Mouse (Mus musculus) intestine, postnatal 0 days (tissue): Measurements from ENCODE around the gene Itpk1. TPM values are rescaled to one million over a fixed set of nuclear protein-coding genes. Genes with fewer than 3 reads are reported as not detected.

ENCODE experiments used
- ATAC-seq: fragments of 200-750 bp; cut with Nextera tagmentation; 2 replicates; pipeline ENCODE4 v1.8.0; 2017; ENCODE audit warnings: mild to moderate bottlenecking, moderate TSS enrichment, moderate library complexity
- H3K27ac ChIP-seq: fragments of 300-500 bp; sonication (generic); 2 replicates; pipeline ENCODE4 v1.5.1; 2014; ENCODE audit warnings: mild to moderate bottlenecking, low read depth, low read length, moderate library complexity
- H3K27me3 ChIP-seq: fragments of 300-500 bp; sonication (generic); replicated peaks from 2 replicates; pipeline ENCODE4 v1.6.1; 2014; ENCODE audit warnings: low read length, mixed read lengths; ENCODE audit not compliant: control insufficient read depth, insufficient read depth
- H3K36me3 ChIP-seq: fragments of 300-500 bp; sonication (generic); 2 replicates; pipeline ENCODE4 v1.6.1; 2014; ENCODE audit warnings: mild to moderate bottlenecking, moderate library complexity; ENCODE audit not compliant: control insufficient read depth, insufficient read depth
- H3K4me1 ChIP-seq: fragments of 300-500 bp; sonication (generic); replicated peaks from 2 replicates; pipeline ENCODE4 v1.6.1; 2014; ENCODE audit warnings: antibody characterized with exemption, low read length, mixed read lengths; ENCODE audit not compliant: control insufficient read depth, insufficient read depth
- H3K4me2 ChIP-seq: fragments of 300-500 bp; sonication (generic); replicated peaks from 2 replicates; pipeline ENCODE4 v1.6.1; 2014; ENCODE audit warnings: low read depth, mild to moderate bottlenecking, moderate library complexity
- H3K4me3 ChIP-seq: fragments of 300-500 bp; sonication (generic); 2 replicates; pipeline ENCODE4 v1.5.1; 2014; ENCODE audit warnings: low read depth, low read length
- H3K9ac ChIP-seq: fragments of 300-500 bp; sonication (generic); 2 replicates; pipeline ENCODE4 v1.6.1; 2014; ENCODE audit warnings: mild to moderate bottlenecking, low read depth, low read length
- H3K9me3 ChIP-seq: fragments of 300-500 bp; sonication (generic); 2 replicates; pipeline ENCODE4 v1.6.1; 2016; ENCODE audit warnings: mixed run types; ENCODE audit not compliant: control insufficient read depth
- CTCF ChIP-seq: sonication (generic); IDR thresholded peaks from 2 replicates; pipeline ENCODE4 v1.5.1; 2016; ENCODE audit warnings: low read depth, mild to moderate bottlenecking, control low read depth, antibody characterized with exemption, moderate library complexity
- WGBS: fragments of 180-500 bp; shearing (Covaris S2); extraction: QIAGEN DNeasy Blood & Tissue Kit; methylation state at CpG from one replicate; pipeline ENCODE4 v1.1.7; 2014; 5-methylcytosine and 5-hydroxymethylcytosine counted together
- polyA plus RNA-seq: library from polyadenylated mRNA; unstranded; fragments of >200 nt; fragmentation: Nextera tagmentation; extraction: Ambion mirVana; gene quantifications from 2 replicates; pipeline ENCODE4 v1.2.1, GENCODE M21; 2015

Itpk1 gene
- polyA plus RNA-seq, 1 experiment from 2014 or later, result 56.3 TPM

DNA sequence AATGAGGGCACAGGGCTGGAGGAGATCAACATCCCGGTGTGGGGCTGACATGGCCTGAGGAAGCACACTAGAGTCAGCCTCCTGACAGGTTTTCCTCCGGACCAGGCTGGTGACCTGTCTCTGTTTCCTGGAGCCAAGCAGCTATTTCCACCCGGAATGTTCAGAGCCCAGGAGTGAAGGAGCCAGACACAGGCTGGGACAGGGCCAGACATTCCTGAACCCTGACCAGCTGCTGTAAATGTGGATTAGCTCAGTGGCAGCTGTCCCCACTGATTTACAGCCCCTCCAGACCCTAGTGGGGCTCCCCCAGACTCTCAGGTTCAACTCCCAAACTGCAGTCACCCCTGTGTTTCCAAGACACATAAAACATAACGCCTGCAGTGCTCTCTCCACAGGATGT is 107.3 kb downstream of the Itpk1 start:
- H3K9ac ChIP-seq, result no peak overlapping the region
- no peak for ATAC-seq
- no peak for TF ChIP-seq CTCF
- H3K4me1 ChIP-seq, result peaks cover 28% of the 10 kb centered on the region; the same call in 1 of the 2 replicates
- no peak overlapping the region for H3K4me3 ChIP-seq
- H3K27ac ChIP-seq, result peak overlapping the region; percentile 35
- no peaks in the 10 kb centered on the region for H3K9me3 ChIP-seq
- 20% methylated on average over 4 of the region's 4 CpGs for WGBS
- no peak overlapping the region for H3K4me2 ChIP-seq
- H3K27me3 ChIP-seq, result no peaks in the 10 kb centered on the region
- peaks cover 4% of the 10 kb centered on the region; the same call in 1 of the 2 replicates for H3K36me3 ChIP-seq

DNA sequence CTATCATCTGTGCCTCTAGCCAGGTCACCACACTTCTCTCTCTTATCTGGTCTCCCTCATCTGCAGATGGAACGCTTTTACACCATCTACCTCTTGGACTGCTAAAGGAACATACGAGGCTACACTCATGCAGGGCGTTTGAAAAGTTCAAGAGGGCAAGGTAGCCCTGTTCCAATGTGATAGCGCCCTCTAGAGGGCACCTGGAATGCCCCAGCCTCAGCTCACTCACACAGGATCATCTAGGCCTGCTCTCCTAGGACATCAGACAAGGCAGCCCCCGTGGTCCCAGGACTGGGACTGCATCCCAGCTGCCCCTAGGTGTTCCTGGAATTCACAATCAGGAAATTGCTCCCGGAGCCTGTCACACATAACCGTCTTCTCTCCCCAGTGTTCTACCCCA is 108.3 kb downstream of the Itpk1 start:
- H3K9me3 ChIP-seq, result no peaks in the 10 kb centered on the region
- no peak overlapping the region for H3K4me3 ChIP-seq
- H3K27ac ChIP-seq, result no peak overlapping the region
- WGBS, result 66% methylated on average over 7 of the region's 7 CpGs
- H3K9ac ChIP-seq, result no peak overlapping the region
- peak; percentile 75 for TF ChIP-seq CTCF
- H3K4me1 ChIP-seq, result peaks cover 20% of the 10 kb centered on the region; the same call in 1 of the 2 replicates
- no peaks in the 10 kb centered on the region for H3K27me3 ChIP-seq
- ATAC-seq, result 0 out of 2 replicates have a peak, but pooled peaks have one; percentile 14
- no peak overlapping the region for H3K4me2 ChIP-seq
- peaks cover 4% of the 10 kb centered on the region; the same call in 1 of the 2 replicates for H3K36me3 ChIP-seq

GRCm38 (mm10) chr12:102594627-102595026 is 110.1 kb downstream of the Itpk1 start:
- peak; percentile 33 for TF ChIP-seq CTCF
- ATAC-seq, result no peak
- H3K27ac ChIP-seq, result no peak overlapping the region
- H3K4me1 ChIP-seq, result peaks cover 12% of the 10 kb centered on the region; the same call in 1 of the 2 replicates
- peaks cover 4% of the 10 kb centered on the region; the same call in 1 of the 2 replicates for H3K36me3 ChIP-seq
- no peaks in the 10 kb centered on the region for H3K27me3 ChIP-seq
- 83% methylated on average over 9 of the region's 9 CpGs for WGBS
- H3K9ac ChIP-seq, result no peak overlapping the region
- no peaks in the 10 kb centered on the region for H3K9me3 ChIP-seq
- no peak overlapping the region for H3K4me3 ChIP-seq
- no peak overlapping the region for H3K4me2 ChIP-seq

- no peaks in the 10 kb centered on the region for H3K9me3 ChIP-seq
- no peak overlapping the region for H3K27ac ChIP-seq
- WGBS, result 54% methylated on average over 9 of the region's 9 CpGs
- no peak overlapping the region for H3K4me3 ChIP-seq
- TF ChIP-seq CTCF, result no peak
- H3K9ac ChIP-seq, result no peak overlapping the region
- ATAC-seq, result no peak
- H3K36me3 ChIP-seq, result peaks cover 4% of the 10 kb centered on the region; the same call in 1 of the 2 replicates
- peaks cover 12% of the 10 kb centered on the region; the same call in 1 of the 2 replicates for H3K4me1 ChIP-seq
- no peak overlapping the region for H3K4me2 ChIP-seq
- H3K27me3 ChIP-seq, result no peaks in the 10 kb centered on the region
These were observed 111.0 kb downstream of the Itpk1 start for GRCm38 (mm10) chr12:102593699-102594098.

DNA sequence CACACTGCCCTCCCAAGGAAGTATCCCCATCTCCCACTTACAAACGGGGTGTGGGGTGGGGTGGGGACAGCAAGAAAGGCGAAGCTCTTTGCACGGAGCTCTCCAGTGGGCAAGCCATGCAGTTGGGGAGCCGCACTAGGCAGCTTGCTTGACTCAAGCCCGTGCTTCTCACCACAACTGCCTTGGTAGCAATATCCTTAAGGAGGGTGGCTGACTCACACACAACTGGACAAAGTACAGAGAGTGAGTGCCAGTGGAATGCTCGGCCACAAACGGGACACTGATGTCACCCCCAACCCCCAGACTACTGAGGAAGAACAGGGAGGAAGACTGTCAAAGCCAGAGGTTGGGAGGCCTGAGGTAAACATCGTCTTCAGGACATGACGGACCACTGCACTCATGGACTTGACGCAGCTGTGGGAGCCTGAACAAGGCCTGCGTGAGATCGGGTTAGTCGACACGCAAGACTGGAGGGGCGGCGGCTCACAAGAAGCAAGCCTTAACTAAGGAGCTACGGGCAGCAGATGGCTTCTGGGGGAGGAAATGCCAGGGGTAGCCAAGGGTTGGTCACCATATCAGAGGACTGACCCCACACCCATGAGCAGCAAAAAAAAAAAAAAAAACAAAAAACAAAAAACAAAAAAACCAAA is 113.9 kb downstream of the Itpk1 start:
- H3K9me3 ChIP-seq, result no peaks in the 10 kb centered on the region
- H3K9ac ChIP-seq, result no peak overlapping the region
- H3K4me2 ChIP-seq, result no peak overlapping the region
- no peaks in the 10 kb centered on the region for H3K27me3 ChIP-seq
- TF ChIP-seq CTCF, result no peak
- 0 out of 2 replicates have a peak, but pooled peaks cover 2% of the 10 kb centered on the region for H3K4me1 ChIP-seq
- peaks cover 31% of the 10 kb centered on the region for H3K36me3 ChIP-seq
- 67% methylated on average over 17 of the region's 17 CpGs for WGBS
- H3K27ac ChIP-seq, result peak overlapping the region; percentile 74
- ATAC-seq, result peak; percentile 65; the same call in 1 of the 2 replicates
- H3K4me3 ChIP-seq, result no peak overlapping the region

DNA sequence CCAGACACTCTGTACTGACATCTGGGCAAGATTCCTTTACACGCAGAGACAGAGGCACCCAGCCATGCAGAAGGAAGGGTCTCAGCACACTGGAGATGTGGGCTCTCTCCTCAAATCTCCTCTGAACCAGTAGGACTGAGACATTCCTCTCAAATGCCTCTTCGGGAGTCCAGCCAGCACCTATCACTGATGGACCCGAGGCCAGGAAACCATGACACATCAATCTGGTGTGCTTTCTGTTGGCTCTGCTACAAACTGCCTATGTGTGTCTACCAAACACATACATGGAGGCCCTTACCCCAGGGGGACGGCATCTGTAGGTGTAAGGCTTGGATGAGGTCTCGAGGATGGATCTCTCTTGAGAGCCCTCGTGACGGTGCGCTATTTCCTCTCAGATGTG is 117.6 kb downstream of the Itpk1 start:
- peaks cover 61% of the 10 kb centered on the region for H3K36me3 ChIP-seq
- ATAC-seq, result no peak
- H3K27me3 ChIP-seq, result no peaks in the 10 kb centered on the region
- H3K27ac ChIP-seq, result no peak overlapping the region
- H3K4me3 ChIP-seq, result no peak overlapping the region
- H3K9me3 ChIP-seq, result no peaks in the 10 kb centered on the region
- TF ChIP-seq CTCF, result no peak
- H3K4me1 ChIP-seq, result no peaks in the 10 kb centered on the region
- WGBS, result 88% methylated on average over 8 of the region's 8 CpGs
- no peak overlapping the region for H3K9ac ChIP-seq
- no peak overlapping the region for H3K4me2 ChIP-seq
